15 mouse cellular contexts compared by ENCODE assay signal in the genomic region with DNA sequence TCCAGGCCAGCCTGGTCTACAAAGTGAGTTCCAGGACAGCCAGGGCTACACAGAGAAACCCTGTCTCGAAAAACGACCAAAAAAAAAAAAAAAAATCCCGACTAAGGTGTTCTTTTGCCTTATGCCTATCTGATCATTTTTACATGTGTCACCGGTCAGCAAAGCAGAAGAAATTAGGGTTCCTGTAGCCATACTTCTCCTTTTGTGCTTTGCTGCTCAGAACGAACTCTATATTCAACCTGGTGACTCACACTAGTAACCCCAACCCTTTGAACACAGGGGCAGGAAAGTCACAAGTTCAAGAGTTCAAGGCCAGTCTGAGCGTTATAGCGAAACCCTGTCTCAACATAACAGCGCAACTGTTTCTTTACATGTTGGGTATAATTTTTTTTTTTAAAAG.
"Had no signal": no experiment of that assay in that cellular context is flagged by ENCODE, and none has a peak within 500 bp of the region (broad histone marks: within the 10 kb centered on the region; RNA-seq: fewer than 3 reads in every experiment).

No protein-coding gene starts in this region.

- DNase-seq: kidney, adult 9 months; kidney, postnatal 14 days; liver, embryonic 13.5 days; lung, adult 2 months; lung, postnatal 14 days; lung, postnatal 4 days; right cerebral cortex, adult 18-20 months; right cerebral cortex, postnatal 14 days; right cerebral cortex, postnatal 4 days; spleen, adult 18-20 months; thymus, adult 18-20 months; thymus, postnatal 36 days had no signal

- ATAC-seq: intestine, embryonic 16.5 days; midbrain, embryonic 13.5 days; midbrain, embryonic 16.5 days had no signal
